Mouse (Mus musculus): ENCODE data around the gene Adam12. TPM values are rescaled to one million over a fixed set of nuclear protein-coding genes. Genes with fewer than 3 reads are reported as not detected.

Gene Adam12
- polyA plus RNA-seq, 1 experiment from 2014 or later: 50.9 TPM

DNA sequence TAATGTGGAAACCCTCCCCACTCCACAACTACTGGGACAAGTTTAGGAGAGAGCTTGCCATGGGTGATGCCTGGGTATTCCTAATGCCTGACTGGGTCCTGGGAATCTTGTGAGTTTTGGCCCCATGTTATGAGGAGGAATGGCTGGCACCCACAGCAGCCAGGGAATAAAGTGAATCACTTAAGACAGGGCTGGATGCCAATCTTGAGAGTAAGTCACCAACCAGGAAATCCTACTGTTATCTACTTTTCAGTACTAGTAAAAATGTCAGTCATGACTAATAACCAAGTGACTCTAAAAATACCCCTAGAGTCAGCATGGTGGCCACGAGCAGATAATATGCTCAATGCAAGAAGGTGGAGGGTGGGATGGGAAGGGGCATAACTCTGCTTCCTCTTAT is 121.8 kb downstream of the Adam12 start:
- H3K9me3 ChIP-seq (ENCODE audit: low read depth, low read length): no peaks in the 10 kb centered on the region
- peaks cover 9% of the 10 kb centered on the region for H3K36me3 ChIP-seq (ENCODE audit: insufficient read depth)
- H3K9ac ChIP-seq: no peak overlapping the region
- WGBS: 65% methylated on average over 1 of the region's 1 CpGs
- ATAC-seq (ENCODE audit: insufficient read depth) (no peak), DNase-seq (no peak)
- H3K4me1 ChIP-seq (ENCODE audit: insufficient read depth): no peaks in the 10 kb centered on the region
- H3K27ac ChIP-seq (ENCODE audit: low read depth): no peak overlapping the region
- TF ChIP-seq CTCF (IDR thresholded peaks at IDR 0.05; ENCODE audit: low read depth): no peak
- no peak overlapping the region for H3K4me3 ChIP-seq (ENCODE audit: low read depth, low read length)
- H3K27me3 ChIP-seq (ENCODE audit: insufficient read depth, low read length): no peaks in the 10 kb centered on the region
- H3K4me2 ChIP-seq: no peak overlapping the region

DNA sequence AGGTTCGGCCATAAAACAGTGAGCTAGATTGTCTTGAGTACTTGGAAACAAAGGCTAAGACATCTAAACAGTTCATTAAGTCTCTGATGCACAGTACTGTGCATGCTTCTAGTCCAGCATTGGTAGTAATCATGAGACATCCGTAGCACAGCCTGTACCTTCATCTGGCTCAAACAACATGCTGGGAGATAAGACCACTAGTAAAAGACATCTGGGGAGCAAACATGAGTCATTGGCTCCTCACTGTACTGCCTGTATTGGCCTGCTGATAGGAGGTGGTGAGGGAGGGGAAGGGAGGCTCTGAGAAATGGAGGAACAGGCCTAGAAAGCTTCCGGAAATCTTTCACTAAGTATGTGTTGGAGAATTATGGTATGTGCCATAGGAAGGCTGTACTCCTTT is 124.1 kb downstream of the Adam12 start:
- TF ChIP-seq CTCF (IDR thresholded peaks at IDR 0.05; ENCODE audit: low read depth): no peak
- Histone ChIP-seq H3K4me2 (no peak overlapping the region), H3K36me3 (ENCODE audit: insufficient read depth) (peaks cover 2% of the 10 kb centered on the region; the same call in 1 of the 2 replicates), H3K27ac (ENCODE audit: low read depth) (no peak overlapping the region), H3K4me1 (ENCODE audit: insufficient read depth) (no peaks in the 10 kb centered on the region), H3K27me3 (ENCODE audit: insufficient read depth, low read length) (no peaks in the 10 kb centered on the region), H3K9me3 (ENCODE audit: low read depth, low read length) (no peaks in the 10 kb centered on the region), H3K9ac (no peak overlapping the region), H3K4me3 (ENCODE audit: low read depth, low read length) (no peak overlapping the region)
- ATAC-seq (ENCODE audit: insufficient read depth) (no peak; the same call in 1 of the 2 replicates), DNase-seq (no peak)
- 59% methylated on average over 3 of the region's 3 CpGs for WGBS

- Histone ChIP-seq H3K27me3 (ENCODE audit: insufficient read depth, low read length) (no peaks in the 10 kb centered on the region), H3K4me3 (ENCODE audit: low read depth, low read length) (no peak overlapping the region), H3K27ac (ENCODE audit: low read depth) (peak overlapping the region; percentile 33; the same call in 1 of the 2 replicates), H3K4me1 (ENCODE audit: insufficient read depth) (peaks cover 3% of the 10 kb centered on the region; the same call in 1 of the 2 replicates), H3K4me2 (no peak overlapping the region), H3K9me3 (ENCODE audit: low read depth, low read length) (no peaks in the 10 kb centered on the region), H3K36me3 (ENCODE audit: insufficient read depth) (0 out of 2 replicates have a peak, but pooled peaks cover 4% of the 10 kb centered on the region), H3K9ac (no peak overlapping the region)
- ATAC-seq (ENCODE audit: insufficient read depth) (no peak), DNase-seq (peak; percentile 44)
- TF ChIP-seq CTCF (IDR thresholded peaks at IDR 0.05; ENCODE audit: low read depth): no peak
- 31% methylated on average over 4 of the region's 4 CpGs for WGBS
Observed at GRCm38 (mm10) chr7:134099010-134099409, 132.9 kb downstream of the Adam12 start.

- WGBS: 94% methylated on average over 2 of the region's 2 CpGs
- Histone ChIP-seq H3K4me2 (no peak overlapping the region), H3K9ac (no peak overlapping the region), H3K27me3 (ENCODE audit: insufficient read depth, low read length) (no peaks in the 10 kb centered on the region), H3K4me3 (ENCODE audit: low read depth, low read length) (no peak overlapping the region), H3K36me3 (ENCODE audit: insufficient read depth) (0 out of 2 replicates have a peak, but pooled peaks cover 4% of the 10 kb centered on the region), H3K27ac (ENCODE audit: low read depth) (no peak overlapping the region), H3K4me1 (ENCODE audit: insufficient read depth) (peaks cover 3% of the 10 kb centered on the region; the same call in 1 of the 2 replicates), H3K9me3 (ENCODE audit: low read depth, low read length) (no peaks in the 10 kb centered on the region)
- no peak for TF ChIP-seq CTCF (IDR thresholded peaks at IDR 0.05; ENCODE audit: low read depth)
- no peak for ATAC-seq (ENCODE audit: insufficient read depth)
- DNase-seq: no peak
Observed at GRCm38 (mm10) chr7:134097861-134098260, 134.1 kb downstream of the Adam12 start.

- WGBS: 45% methylated on average over 2 of the region's 2 CpGs
- H3K4me2 ChIP-seq: no peak overlapping the region
- no peak for DNase-seq
Observed at GRCm38 (mm10) chr7:134093871-134094270, 138.1 kb downstream of the Adam12 start.

DNA sequence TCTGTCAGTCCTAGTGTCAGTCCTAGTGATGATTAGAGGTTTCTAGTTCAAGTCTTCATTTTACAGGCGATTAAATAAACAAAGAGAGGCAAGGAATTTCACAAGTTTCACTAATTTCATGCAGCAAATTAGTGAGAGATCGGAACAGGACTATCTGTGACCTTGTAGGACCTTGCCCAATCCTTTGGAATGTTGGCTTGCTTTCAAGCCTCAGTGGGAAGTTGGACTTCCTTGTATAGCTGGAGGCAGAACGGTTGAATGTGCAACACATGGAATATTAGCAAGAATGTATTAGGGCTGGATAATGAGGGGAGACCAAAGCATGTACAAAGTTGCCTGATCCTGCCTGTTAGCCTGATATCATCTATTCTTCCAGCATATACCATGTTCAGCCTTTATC is 141.2 kb downstream of the Adam12 start:
- no peak for ATAC-seq (ENCODE audit: insufficient read depth)
- 52% methylated on average over 3 of the region's 3 CpGs for WGBS
- no peak for TF ChIP-seq CTCF (IDR thresholded peaks at IDR 0.05; ENCODE audit: low read depth)

More at GRCm38 (mm10) chr7:134093871-134094270, 138.1 kb downstream of the Adam12 start:
- Histone ChIP-seq H3K4me3 (ENCODE audit: low read depth, low read length) (no peak overlapping the region), H3K27me3 (ENCODE audit: insufficient read depth, low read length) (no peaks in the 10 kb centered on the region), H3K9me3 (ENCODE audit: low read depth, low read length) (no peaks in the 10 kb centered on the region), H3K27ac (ENCODE audit: low read depth) (no peak overlapping the region), H3K9ac (no peak overlapping the region), H3K4me1 (ENCODE audit: insufficient read depth) (peaks cover 6% of the 10 kb centered on the region; the same call in 1 of the 2 replicates), H3K36me3 (ENCODE audit: insufficient read depth) (0 out of 2 replicates have a peak, but pooled peaks cover 4% of the 10 kb centered on the region)
- ATAC-seq (ENCODE audit: insufficient read depth): no peak
- no peak for TF ChIP-seq CTCF (IDR thresholded peaks at IDR 0.05; ENCODE audit: low read depth)

GRCm38 (mm10) chr7:134090256-134090655 is 141.7 kb downstream of the Adam12 start:
- ATAC-seq (ENCODE audit: insufficient read depth) (no peak), DNase-seq (no peak)
- Histone ChIP-seq H3K9ac (no peak overlapping the region), H3K27ac (ENCODE audit: low read depth) (no peak overlapping the region), H3K27me3 (ENCODE audit: insufficient read depth, low read length) (no peaks in the 10 kb centered on the region), H3K4me1 (ENCODE audit: insufficient read depth) (0 out of 2 replicates have a peak, but pooled peaks cover 6% of the 10 kb centered on the region), H3K4me3 (ENCODE audit: low read depth, low read length) (no peak overlapping the region), H3K36me3 (ENCODE audit: insufficient read depth) (no peaks in the 10 kb centered on the region), H3K9me3 (ENCODE audit: low read depth, low read length) (no peaks in the 10 kb centered on the region), H3K4me2 (no peak overlapping the region)
- no peak for TF ChIP-seq CTCF (IDR thresholded peaks at IDR 0.05; ENCODE audit: low read depth)
- WGBS: 81% methylated on average over 9 of the region's 9 CpGs

More for the DNA sequence above, 141.2 kb downstream of the Adam12 start:
- H3K9ac ChIP-seq: no peak overlapping the region
- no peak overlapping the region for H3K4me3 ChIP-seq (ENCODE audit: low read depth, low read length)
- no peak overlapping the region for H3K4me2 ChIP-seq
- H3K27ac ChIP-seq (ENCODE audit: low read depth): no peak overlapping the region
- DNase-seq: no peak
- H3K27me3 ChIP-seq (ENCODE audit: insufficient read depth, low read length): no peaks in the 10 kb centered on the region
- 0 out of 2 replicates have a peak, but pooled peaks cover 6% of the 10 kb centered on the region for H3K4me1 ChIP-seq (ENCODE audit: insufficient read depth)
- no peaks in the 10 kb centered on the region for H3K36me3 ChIP-seq (ENCODE audit: insufficient read depth)
- no peaks in the 10 kb centered on the region for H3K9me3 ChIP-seq (ENCODE audit: low read depth, low read length)

All from lung, embryonic 14.5 days (tissue).